Mouse (Mus musculus) stomach, postnatal 0 days (tissue): ENCODE data around the gene Mgat5b.

ENCODE experiments used
- CTCF ChIP-seq: IDR thresholded peaks from 2 replicates; pipeline ENCODE4 v1.5.1; 2016; ENCODE audit warnings: antibody characterized with exemption, low read depth, mild to moderate bottlenecking, moderate library complexity
- EP300 ChIP-seq: optimal IDR thresholded peaks from 2 replicates; pipeline ENCODE3; 2016; ENCODE audit warnings: antibody characterized with exemption

GRCm38 (mm10) chr11:116881440-116881839 lies 37.2 kb upstream of the Mgat5b start:
- TF ChIP-seq CTCF (no peak), EP300 (no peak)
